Mouse (Mus musculus) megakaryocyte progenitor cell, adult 5-6 weeks (primary cell): ENCODE data around the gene Zfp420. TPM values are rescaled to one million over a fixed set of nuclear protein-coding genes. Genes with fewer than 3 reads are reported as not detected.
A peak's percentile ranks its signal among the peaks of the same experiment; 100 is the strongest.

Experiments
- ATAC-seq: replicated peaks from 2 replicates; pipeline ENCODE4 v1.8.0; 2016; ENCODE audit warnings: mild to moderate bottlenecking, moderate TSS enrichment, inconsistent platforms; ENCODE audit not compliant: poor library complexity
- total RNA-seq, 2 experiments: library from RNA; stranded (forward) in 1 of 2; stranded (reverse) in 1 of 2; fragments of 157-497, 149-512 nt in 1 of 2; fragments of 200-1000 nt in 1 of 2; gene quantifications; 2 replicates each; pipeline versions ENCODE4 v1.2.3 to v1.2.4; 2015 to 2017

The Zfp420 gene
- total RNA-seq, 2 experiments from 2014 or later: 0.96 to 7.4 TPM

DNA sequence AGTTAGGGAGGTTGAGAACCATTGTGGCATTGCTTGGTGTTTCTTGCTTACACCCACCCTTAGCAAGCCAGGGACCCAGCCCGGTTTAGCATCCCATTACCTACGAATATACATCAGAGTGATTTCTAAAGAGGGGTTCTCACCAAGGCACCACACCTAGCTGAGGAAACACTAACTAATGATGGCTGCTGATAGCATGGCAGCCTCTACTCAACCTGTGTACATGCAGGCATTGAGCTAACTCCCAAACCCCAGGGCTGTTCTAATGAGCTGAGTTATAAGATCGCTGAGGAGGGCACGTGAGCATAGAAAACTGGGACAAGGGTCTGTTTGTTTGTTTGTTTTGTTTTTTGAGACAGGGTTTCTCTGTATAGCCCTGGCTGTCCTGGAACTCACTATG, 33.0 kb downstream of the Zfp420 start:
- ATAC-seq: no peak

GRCm38 (mm10) chr7:29898351-29898750, 38.6 kb downstream of the Zfp420 start:
- no peak for ATAC-seq

DNA sequence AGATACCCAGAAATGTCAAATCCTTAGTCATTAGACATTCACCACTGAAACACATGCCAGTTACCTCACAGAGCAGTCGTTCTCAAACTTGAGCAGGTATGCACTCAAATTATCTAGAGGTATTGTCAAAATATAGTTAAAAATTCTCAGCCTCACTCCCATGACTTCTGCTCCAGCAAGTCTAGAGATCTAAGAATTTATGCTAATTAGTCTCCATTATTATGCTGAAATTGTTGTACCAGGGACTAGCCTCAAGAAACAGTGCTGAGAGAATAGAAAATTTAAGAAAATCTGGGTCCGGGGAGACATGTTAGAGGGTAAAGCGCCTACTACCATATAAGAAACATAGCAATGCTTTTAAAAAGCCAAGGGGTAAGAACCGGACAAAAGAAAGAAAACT, 44.3 kb downstream of the Zfp420 start:
- no peak for ATAC-seq

DNA sequence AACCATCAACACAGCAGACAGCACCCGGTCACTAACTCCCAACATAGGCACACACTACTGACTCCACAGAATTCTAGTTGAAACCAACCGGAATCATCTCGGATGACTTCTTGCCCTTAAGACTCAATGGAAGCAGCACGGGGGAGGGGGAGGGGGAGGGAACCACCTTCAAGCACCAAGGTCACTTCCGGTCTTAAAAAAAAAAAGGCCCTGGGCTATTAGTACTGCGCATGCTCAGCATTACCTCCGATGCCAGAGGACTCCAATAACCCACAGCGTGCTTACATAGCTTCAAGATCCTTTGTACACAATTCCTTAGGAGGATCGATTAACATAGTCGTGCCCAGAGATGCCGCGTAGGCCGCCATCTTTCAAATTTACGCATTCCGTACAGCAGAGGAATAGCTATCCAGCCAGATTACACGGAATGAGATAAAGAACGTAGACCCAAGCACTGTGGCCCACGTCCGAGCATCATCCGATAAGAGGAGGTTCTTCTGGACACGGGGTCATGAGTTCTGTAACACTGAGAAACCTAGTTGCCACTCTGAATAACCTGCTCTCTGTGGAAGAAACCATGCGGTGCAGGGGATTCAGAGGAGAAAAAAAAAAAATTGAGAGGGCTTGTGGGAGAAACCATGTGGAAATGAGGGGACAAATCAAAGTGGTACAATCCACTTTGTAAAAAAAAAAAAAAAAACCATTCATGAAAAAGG, 46.3 kb downstream of the Zfp420 start, which contains the start of gene Zfp27:
Gene Zfp27, minus strand, starts transcription at position 607 of the 716 bp plus-strand sequence.
- ATAC-seq: peak; percentile 76

GRCm38 (mm10) chr7:29906682-29907058, 46.9 kb downstream of the Zfp420 start:
- no peak for ATAC-seq

DNA sequence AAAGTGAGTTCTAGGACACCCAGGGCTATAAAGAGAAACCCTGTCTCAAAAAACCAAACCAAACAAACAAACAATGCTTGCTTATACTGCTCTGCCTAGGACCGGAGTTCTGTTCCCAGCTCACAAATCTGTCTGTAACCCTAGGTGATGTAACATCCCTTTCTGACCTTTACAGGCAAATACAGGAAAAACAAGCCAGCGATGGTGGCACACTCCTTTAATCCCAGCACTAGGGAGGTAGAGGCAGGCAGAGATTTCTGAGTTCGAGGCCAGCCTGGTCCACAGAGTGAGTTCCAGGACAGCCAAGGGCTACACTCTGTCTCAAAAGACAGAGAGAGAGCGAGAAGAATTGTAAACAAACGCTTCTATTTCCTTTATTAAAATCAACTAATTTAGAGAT, 47.4 kb downstream of the Zfp420 start:
- ATAC-seq: no peak

DNA sequence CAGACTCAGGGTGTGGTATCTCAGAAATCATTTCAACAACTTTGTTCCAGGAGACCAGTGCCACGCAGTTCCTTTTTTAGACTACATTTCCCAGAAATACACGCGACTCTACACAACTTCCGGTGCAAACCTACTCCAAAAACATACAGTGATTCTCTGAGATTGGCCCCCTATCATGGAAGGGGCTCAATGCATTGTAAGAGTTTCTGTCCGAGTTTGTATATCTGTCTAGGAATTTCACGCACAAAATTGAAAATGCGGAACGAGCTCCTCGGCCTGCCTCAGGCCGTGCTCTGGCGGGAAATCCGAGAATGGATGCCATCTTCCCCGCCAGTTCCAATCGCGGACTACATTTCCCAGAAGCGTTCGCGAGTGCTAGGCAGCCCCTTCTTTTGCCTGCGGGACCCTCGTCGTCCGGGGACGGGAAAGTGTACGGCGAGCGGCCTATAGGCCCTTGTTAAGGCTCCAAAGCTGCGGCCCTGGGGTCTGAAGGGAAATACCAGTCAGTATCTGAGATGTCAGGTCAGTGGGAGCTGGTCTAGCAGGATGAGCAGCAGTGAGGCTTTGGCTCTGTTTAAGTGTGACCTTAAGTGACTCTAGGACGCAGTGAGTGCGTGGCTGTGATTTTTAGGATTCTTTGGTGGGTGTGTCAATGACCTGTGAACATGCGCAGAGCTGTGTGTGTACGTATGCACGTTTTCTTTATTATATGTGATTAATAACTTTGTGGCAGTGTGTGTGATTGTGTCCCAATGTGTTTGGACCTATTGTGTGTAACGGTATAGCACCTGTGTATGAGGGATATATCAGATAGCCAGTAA, 48.6 kb downstream of the Zfp420 start, which contains the start of gene Zfp383:
Gene Zfp383, plus strand, starts transcription at position 94 of the 821 bp plus-strand sequence.
- ATAC-seq: peak; percentile 78

GRCm38 (mm10) chr7:29910252-29910651, 50.5 kb downstream of the Zfp420 start:
- ATAC-seq: no peak

- no peak for ATAC-seq
Measured at GRCm38 (mm10) chr7:29912172-29912571, 52.4 kb downstream of the Zfp420 start.

DNA sequence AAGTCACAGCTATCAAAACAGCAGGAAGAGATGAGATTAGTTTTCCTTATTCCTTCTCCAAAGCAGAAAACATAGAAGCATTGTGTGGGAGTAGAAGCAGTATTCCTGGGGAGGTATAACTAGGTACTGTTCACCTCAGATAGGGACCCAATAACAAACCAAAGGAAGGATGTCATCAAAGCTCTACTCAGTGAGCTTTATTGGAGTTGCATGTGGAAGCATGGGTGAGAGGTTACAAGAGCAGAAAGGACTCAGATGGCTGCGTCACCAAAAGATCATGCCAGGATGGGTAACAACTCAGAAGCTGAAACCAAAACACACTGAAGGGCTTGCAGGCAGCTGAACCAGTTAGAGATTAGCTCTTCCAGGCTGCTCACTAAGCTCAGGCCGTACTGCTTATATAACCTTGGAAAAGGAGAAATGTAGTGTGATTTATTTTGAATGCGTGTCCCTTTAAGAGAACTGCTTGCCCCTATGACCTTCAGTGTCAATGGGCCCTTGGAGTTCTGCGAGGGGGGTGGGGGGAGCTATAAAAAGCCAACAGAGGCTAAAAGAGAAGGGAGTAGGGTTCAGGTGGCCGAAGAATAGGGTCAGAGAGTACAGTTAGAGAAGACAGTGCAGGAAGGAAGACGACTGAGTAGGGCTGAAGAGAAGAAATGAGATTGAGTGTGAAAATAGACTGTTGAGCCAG, 57.7 kb downstream of the Zfp420 start:
- no peak for ATAC-seq

- no peak for ATAC-seq
Measured at GRCm38 (mm10) chr7:29918062-29918453, 58.3 kb downstream of the Zfp420 start.

DNA sequence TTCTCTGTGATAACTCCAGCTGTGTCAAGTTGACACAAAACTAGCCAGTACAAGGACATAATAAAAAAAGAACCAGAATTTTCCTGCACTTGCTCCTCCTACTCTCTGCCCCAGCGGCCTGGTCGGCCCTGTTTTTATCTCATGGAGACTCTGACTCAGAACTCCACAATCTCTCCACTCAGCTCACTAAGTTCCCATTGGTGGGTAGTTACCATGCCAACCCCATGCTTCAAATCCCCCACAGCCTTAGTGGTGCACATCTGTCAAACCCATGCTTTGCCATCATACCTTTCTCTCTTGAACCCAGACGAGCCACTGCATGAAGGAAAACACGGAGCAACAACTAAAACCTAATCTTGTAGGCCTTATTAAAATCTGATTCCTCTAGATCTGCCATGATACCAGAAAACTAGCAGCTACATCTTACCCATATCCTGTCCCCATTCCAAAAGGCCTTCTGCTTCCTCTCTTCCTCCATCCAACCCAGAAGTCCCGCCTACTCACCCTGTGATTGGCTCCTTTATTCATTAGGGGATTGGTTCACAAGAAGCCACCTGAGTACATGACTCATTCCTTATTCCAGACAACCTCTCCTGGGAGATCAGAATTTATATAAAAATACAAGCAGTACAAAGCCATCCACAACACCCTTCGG, 61.8 kb downstream of the Zfp420 start:
- no peak for ATAC-seq

GRCm38 (mm10) chr7:29922780-29923179, 63.0 kb downstream of the Zfp420 start:
- ATAC-seq: no peak

Other genes starting within 250 kb of the Zfp420 start
- gene Catsperg2, start 132.9 kb upstream of the Zfp420 start, total RNA-seq (2015): not detected in 2 replicates
- gene Catsperg2, start 132.9 kb upstream of the Zfp420 start, total RNA-seq (2017): not detected in 2 replicates
- 11.4 and 14.8 TPM in 2 replicates for gene Zfp84, start 91.4 kb upstream of the Zfp420 start, total RNA-seq (2015)
- gene Zfp84, start 91.4 kb upstream of the Zfp420 start, total RNA-seq (2017): 17.7 and 19.0 TPM in 2 replicates
- gene Zfp30, start 76.0 kb upstream of the Zfp420 start, total RNA-seq (2015): 0.37 and 0.78 TPM in 2 replicates
- gene Zfp30, start 76.0 kb upstream of the Zfp420 start, total RNA-seq (2017): 0.17 TPM in 1 of 2 replicates, not detected in the other
- gene Zfp790, start 43.9 kb upstream of the Zfp420 start, total RNA-seq (2015): 4.8 and 5.7 TPM in 2 replicates
- 9.4 and 10.0 TPM in 2 replicates for gene Zfp790, start 43.9 kb upstream of the Zfp420 start, total RNA-seq (2017)
- gene Zfp940, start 6.3 kb upstream of the Zfp420 start, total RNA-seq (2015): 3.3 TPM in 2 replicates
- 4.0 and 5.2 TPM in 2 replicates for gene Zfp940, start 6.3 kb upstream of the Zfp420 start, total RNA-seq (2017)
- gene Zfp27, start 46.6 kb downstream of the Zfp420 start, total RNA-seq (2015): 6.9 and 8.0 TPM in 2 replicates
- 5.5 and 12.1 TPM in 2 replicates for gene Zfp27, start 46.6 kb downstream of the Zfp420 start, total RNA-seq (2017)
- 0.95 and 1.1 TPM in 2 replicates for gene Zfp383, start 48.2 kb downstream of the Zfp420 start, total RNA-seq (2015)
- 1.00 and 1.0 TPM in 2 replicates for gene Zfp383, start 48.2 kb downstream of the Zfp420 start, total RNA-seq (2017)
- gene Zfp74, start 94.1 kb downstream of the Zfp420 start, total RNA-seq (2015): 14.5 and 19.5 TPM in 2 replicates
- 7.2 and 8.0 TPM in 2 replicates for gene Zfp74, start 94.1 kb downstream of the Zfp420 start, total RNA-seq (2017)
- 17.2 and 22.3 TPM in 2 replicates for gene Zfp568, start 124.0 kb downstream of the Zfp420 start, total RNA-seq (2015)
- 38.4 and 53.5 TPM in 2 replicates for gene Zfp568, start 124.0 kb downstream of the Zfp420 start, total RNA-seq (2017)
- gene Zfp14, start 191.4 kb downstream of the Zfp420 start, total RNA-seq (2015): 1.1 and 1.8 TPM in 2 replicates
- gene Zfp14, start 191.4 kb downstream of the Zfp420 start, total RNA-seq (2017): 1.2 and 2.1 TPM in 2 replicates
- gene Zfp82, start 212.9 kb downstream of the Zfp420 start, total RNA-seq (2015): 4.4 and 4.9 TPM in 2 replicates
- 3.4 and 4.9 TPM in 2 replicates for gene Zfp82, start 212.9 kb downstream of the Zfp420 start, total RNA-seq (2017)
- gene Gm26920, start 230.4 kb downstream of the Zfp420 start, total RNA-seq (2015): not detected in 2 replicates
- gene Gm26920, start 230.4 kb downstream of the Zfp420 start, total RNA-seq (2017): not detected in 2 replicates
- 9.2 and 11.8 TPM in 2 replicates for gene Zfp566, start 230.5 kb downstream of the Zfp420 start, total RNA-seq (2015)
- 4.2 and 5.5 TPM in 2 replicates for gene Zfp566, start 230.5 kb downstream of the Zfp420 start, total RNA-seq (2017)
- gene Zfp260, start 234.8 kb downstream of the Zfp420 start, total RNA-seq (2015): 33.1 and 34.6 TPM in 2 replicates
- gene Zfp260, start 234.8 kb downstream of the Zfp420 start, total RNA-seq (2017): 26.4 and 35.4 TPM in 2 replicates